Mouse (Mus musculus) embryonic fibroblast, embryonic 13.5 days (primary cell): ENCODE results near the gene Zfp977. TPM values are rescaled to one million over a fixed set of nuclear protein-coding genes. Genes with fewer than 3 reads are reported as not detected.
"Not testable (repeated sequence)": the region's sequence is repeated elsewhere in the genome, so short reads cannot be mapped to it uniquely, and the experiment has no call there.

Experiments used
- H3K27ac ChIP-seq: 2 replicates; pipeline ENCODE4 v1.5.1; 2012; ENCODE audit warnings: low read length, control low read depth, inconsistent platforms; ENCODE audit not compliant: insufficient read depth
- H3K4me1 ChIP-seq: 2 replicates; pipeline ENCODE4 v1.6.1; 2011; ENCODE audit warnings: low read length; ENCODE audit not compliant: control insufficient read depth, insufficient read depth
- H3K4me3 ChIP-seq: 2 replicates; pipeline ENCODE4 v1.5.1; 2011; ENCODE audit warnings: mild to moderate bottlenecking, control low read depth, low read length; ENCODE audit not compliant: insufficient read depth
- CTCF ChIP-seq: IDR thresholded peaks from 2 replicates; pipeline ENCODE4 v1.5.1; 2011; ENCODE audit warnings: mild to moderate bottlenecking, control low read depth, low read length, moderate library complexity, borderline replicate concordance; ENCODE audit not compliant: insufficient read depth
- POLR2A ChIP-seq: IDR thresholded peaks from 2 replicates; pipeline ENCODE4 v1.6.1; 2011; ENCODE audit warnings: low read depth, mild to moderate bottlenecking, control low read depth, low read length, moderate library complexity
- polyA plus RNA-seq: library from polyadenylated mRNA; stranded (reverse); fragments of >200 nt; gene quantifications from 2 replicates; pipeline ENCODE4 v1.2.4, GENCODE M21; 2011; ENCODE audit warnings: low read depth; ENCODE audit not compliant: missing spikeins, insufficient read length

The Zfp977 gene
- 0.65 and 0.82 TPM in 2 replicates for polyA plus RNA-seq

DNA sequence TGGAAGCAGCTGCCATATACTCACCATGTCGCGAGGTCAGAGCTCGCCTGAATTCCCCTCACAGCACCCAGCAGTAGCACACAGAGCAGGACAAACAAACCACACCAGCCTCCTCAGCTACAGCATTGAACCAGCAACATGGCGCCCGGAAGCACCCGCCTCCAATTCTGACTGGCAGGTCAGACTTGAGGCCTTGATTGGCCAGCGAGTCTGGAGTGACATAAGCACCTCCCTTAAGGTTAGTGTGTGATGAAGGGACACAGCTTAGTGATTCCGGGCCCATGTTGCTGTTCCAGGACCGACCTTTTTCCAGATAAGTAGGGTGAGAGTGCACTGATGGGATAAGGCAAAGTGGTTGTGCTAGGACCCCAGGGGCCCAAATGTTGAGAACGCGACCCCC lies at the start of gene Zfp977:
Gene Zfp977 (minus strand): TSS at position 135 of the 400 bp plus-strand sequence.
- H3K4me1 ChIP-seq, H3K27ac ChIP-seq, H3K4me3 ChIP-seq: not testable (repeated sequence)

DNA sequence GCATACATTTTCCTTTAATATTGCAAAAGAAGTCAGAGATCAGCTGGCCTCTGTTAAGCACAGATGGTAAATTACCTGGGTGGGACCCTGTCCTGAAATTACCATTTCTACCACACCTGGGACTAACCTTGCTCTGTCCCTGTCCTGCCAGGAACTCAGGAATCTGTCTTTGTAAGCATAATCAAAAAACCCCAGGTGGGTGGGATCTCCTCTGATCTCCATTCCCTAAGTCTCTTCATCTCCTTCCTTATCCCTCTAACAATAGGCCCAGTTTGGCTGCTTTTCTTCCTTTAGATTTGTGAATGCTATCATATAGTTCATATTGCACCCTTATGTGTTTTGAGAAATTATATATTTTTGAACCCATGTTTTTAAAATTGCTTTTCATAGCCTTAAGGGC lies 38.7 kb upstream of the Zfp977 start:
- H3K27ac ChIP-seq, H3K4me3 ChIP-seq, H3K4me1 ChIP-seq: not testable (repeated sequence)

DNA sequence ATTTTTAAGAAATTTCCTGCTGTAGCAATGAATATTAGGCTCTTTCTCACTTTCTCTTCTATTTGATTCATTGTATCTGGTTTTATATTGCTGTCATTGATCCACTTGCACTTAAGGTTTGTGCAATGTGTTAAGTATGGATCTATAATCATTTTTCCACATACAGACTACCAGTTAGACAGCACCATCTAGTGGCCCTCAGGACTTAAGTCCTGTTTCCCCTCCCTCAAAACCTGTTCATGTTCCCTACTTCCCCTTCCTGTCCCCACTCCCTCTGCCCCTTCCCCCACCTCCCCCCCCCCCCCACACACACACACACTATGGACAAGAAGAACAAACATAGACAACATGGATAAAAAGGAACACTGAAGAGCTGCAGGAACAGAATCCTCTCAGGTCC lies 3.3 kb upstream of the Zfp977 start:
- not testable (repeated sequence) for H3K27ac ChIP-seq, H3K4me3 ChIP-seq, H3K4me1 ChIP-seq

DNA sequence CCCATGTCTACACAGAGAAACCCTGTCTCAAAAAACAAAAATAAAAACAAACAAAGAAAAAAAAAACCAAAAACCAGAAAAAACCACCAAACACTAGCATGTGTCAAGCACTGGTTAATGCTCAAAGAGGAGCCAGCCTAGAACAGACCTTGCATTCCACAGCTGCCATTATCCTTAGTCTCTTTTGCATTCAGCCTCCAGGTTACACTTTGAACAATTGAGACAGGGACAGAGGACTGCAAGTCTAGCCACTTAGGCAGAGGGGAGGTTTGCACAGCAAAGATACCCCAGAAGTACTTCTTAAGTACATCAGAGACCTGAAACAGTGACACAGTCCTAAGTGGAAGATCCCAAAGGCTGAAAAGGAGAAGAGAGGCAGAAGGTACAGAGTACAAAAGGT lies 1.0 kb downstream of the Zfp977 start:
- not testable (repeated sequence) for H3K27ac ChIP-seq, H3K4me1 ChIP-seq

DNA sequence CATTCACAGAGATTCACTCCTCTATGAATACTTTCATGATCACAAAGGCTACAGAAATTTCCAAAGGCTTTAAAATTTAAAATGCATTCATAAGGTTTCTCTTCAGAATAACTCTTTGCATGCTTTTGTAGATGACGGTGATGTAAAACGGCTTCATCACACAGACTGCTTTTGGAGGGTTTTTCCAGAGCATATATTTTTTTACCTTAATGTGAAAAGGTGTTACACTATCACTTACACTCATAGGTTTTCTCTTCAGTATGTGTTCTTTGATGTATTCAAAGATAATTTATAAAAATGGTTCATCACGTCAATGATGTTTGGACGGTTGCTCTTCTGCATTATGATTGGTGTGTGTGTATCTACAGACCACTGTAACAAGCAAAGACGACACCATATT lies 13.9 kb downstream of the Zfp977 start, which contains the start of gene Gm21028:
Gene Gm21028 (minus strand): TSS at position 101 of the 400 bp plus-strand sequence.
- H3K27ac ChIP-seq: no peak within 1 kb of the TSS
- TF ChIP-seq POLR2A: no peak
- TF ChIP-seq CTCF: no peak
- no peaks in the 10 kb centered on the region for H3K4me1 ChIP-seq
- no peak within 1 kb of the TSS for H3K4me3 ChIP-seq

More for the DNA sequence above, 1.0 kb downstream of the Zfp977 start:
- H3K4me3 ChIP-seq: not testable (repeated sequence)

DNA sequence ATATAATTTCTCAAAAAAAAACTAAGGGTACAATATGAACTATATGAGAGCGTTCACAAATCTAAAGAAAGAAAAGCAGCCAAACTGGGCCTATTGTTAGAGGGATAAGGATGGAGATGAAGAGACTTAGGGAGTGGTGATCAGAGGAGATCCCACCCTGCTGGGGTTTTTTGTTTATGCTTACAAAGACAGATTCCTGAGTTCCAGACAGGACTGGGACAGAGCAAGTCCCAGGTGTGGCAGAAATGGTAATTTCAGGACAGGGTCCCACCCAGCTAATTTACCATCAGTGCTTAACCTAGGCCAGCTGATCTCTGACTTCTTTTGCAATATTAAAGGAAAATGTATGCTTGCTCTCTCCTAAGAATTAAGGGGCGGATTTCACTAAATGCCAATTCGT lies 40.6 kb downstream of the Zfp977 start:
- TF ChIP-seq POLR2A: no peak
- TF ChIP-seq CTCF: no peak
- H3K4me3 ChIP-seq: no peak overlapping the region
- H3K4me1 ChIP-seq: no peaks in the 10 kb centered on the region
- H3K27ac ChIP-seq: no peak overlapping the region

Other genes starting within 250 kb of the Zfp977 start
- not detected in 2 replicates for gene 4933421I07Rik, start 144.4 kb downstream of the Zfp977 start, polyA plus RNA-seq
- gene Zfp141, start 86.8 kb downstream of the Zfp977 start, polyA plus RNA-seq: 6.7 and 10.0 TPM in 2 replicates
- not detected in 2 replicates for gene Gm21028, start 14.0 kb downstream of the Zfp977 start, polyA plus RNA-seq
- 5.0 and 6.0 TPM in 2 replicates for gene Zfp976, start 50.0 kb upstream of the Zfp977 start, polyA plus RNA-seq
- gene Zfp975, start 100.2 kb upstream of the Zfp977 start, polyA plus RNA-seq: 4.1 and 6.2 TPM in 2 replicates
- not detected in 2 replicates for gene Gm17067, start 134.5 kb upstream of the Zfp977 start, polyA plus RNA-seq
- not detected in 2 replicates for gene Vmn2r62, start 201.0 kb upstream of the Zfp977 start, polyA plus RNA-seq